Mouse (Mus musculus): ENCODE data around the gene Cyfip2.

Gene Cyfip2

GRCm38 (mm10) chr11:46308271-46308974, 4.2 kb downstream of the Cyfip2 start:
- DNase-seq (ENCODE audit: low spot score in 2 of 2) = no peak

- DNase-seq (ENCODE audit: low spot score in 2 of 2) = no peak
Observed at GRCm38 (mm10) chr11:46307768-46308167, 4.9 kb downstream of the Cyfip2 start.

GRCm38 (mm10) chr11:46306776-46307175, 5.9 kb downstream of the Cyfip2 start:
- DNase-seq (ENCODE audit: low spot score in 2 of 2) = no peak

GRCm38 (mm10) chr11:46305881-46306520, 6.7 kb downstream of the Cyfip2 start:
- DNase-seq (ENCODE audit: low spot score in 2 of 2) = no peak

GRCm38 (mm10) chr11:46304864-46305710, 7.6 kb downstream of the Cyfip2 start:
- peak; percentile 73 to 74 for DNase-seq (ENCODE audit: low spot score in 2 of 2)

GRCm38 (mm10) chr11:46304093-46304492, 8.6 kb downstream of the Cyfip2 start:
- DNase-seq (ENCODE audit: low spot score in 2 of 2) = no peak

- DNase-seq (ENCODE audit: low spot score in 2 of 2) = no peak
Observed at GRCm38 (mm10) chr11:46302471-46302870, 10.2 kb downstream of the Cyfip2 start.

- DNase-seq (ENCODE audit: low spot score in 2 of 2) = no peak
Observed at GRCm38 (mm10) chr11:46301579-46302248, 10.9 kb downstream of the Cyfip2 start.

GRCm38 (mm10) chr11:46299901-46300300, 12.8 kb downstream of the Cyfip2 start:
- no peak for DNase-seq (ENCODE audit: low spot score in 2 of 2)

GRCm38 (mm10) chr11:46298889-46299785, 13.5 kb downstream of the Cyfip2 start:
- no peak for DNase-seq (ENCODE audit: low spot score in 2 of 2)

GRCm38 (mm10) chr11:46294390-46294789, 18.3 kb downstream of the Cyfip2 start:
- no peak for DNase-seq (ENCODE audit: low spot score in 2 of 2)

GRCm38 (mm10) chr11:46293491-46293890, 19.2 kb downstream of the Cyfip2 start:
- DNase-seq (ENCODE audit: low spot score in 2 of 2) = no peak

GRCm38 (mm10) chr11:46290988-46291405, 21.7 kb downstream of the Cyfip2 start:
- DNase-seq (ENCODE audit: low spot score in 2 of 2) = no peak

GRCm38 (mm10) chr11:46289561-46289960, 23.1 kb downstream of the Cyfip2 start:
- no peak for DNase-seq (ENCODE audit: low spot score in 2 of 2)

- no peak for DNase-seq (ENCODE audit: low spot score in 2 of 2)
Observed at GRCm38 (mm10) chr11:46289022-46289421, 23.6 kb downstream of the Cyfip2 start.

- DNase-seq (ENCODE audit: low spot score in 2 of 2) = no peak
Observed at GRCm38 (mm10) chr11:46288091-46288490, 24.6 kb downstream of the Cyfip2 start.

GRCm38 (mm10) chr11:46286803-46287202, 25.9 kb downstream of the Cyfip2 start:
- peak; percentile 77 to 80 for DNase-seq (ENCODE audit: low spot score in 2 of 2)

GRCm38 (mm10) chr11:46283800-46284199, 28.9 kb downstream of the Cyfip2 start:
- no peak for DNase-seq (ENCODE audit: low spot score in 2 of 2)

GRCm38 (mm10) chr11:46282612-46283011, 30.0 kb downstream of the Cyfip2 start:
- no peak for DNase-seq (ENCODE audit: low spot score in 2 of 2)

GRCm38 (mm10) chr11:46278709-46279108, 34.0 kb downstream of the Cyfip2 start:
- no peak for DNase-seq (ENCODE audit: low spot score in 2 of 2)

- DNase-seq (ENCODE audit: low spot score in 2 of 2) = no peak
Observed at GRCm38 (mm10) chr11:46278140-46278539, 34.5 kb downstream of the Cyfip2 start.
